Mouse (Mus musculus) activated CD4-positive, CD25-positive, alpha-beta regulatory T cell, adult 4 months (primary cell): ENCODE results near the gene Vax2. TPM values are rescaled to one million over a fixed set of nuclear protein-coding genes. Genes with fewer than 3 reads are reported as not detected.

Source experiments
- ATAC-seq: one replicate; pipeline ENCODE4 v1.8.0; 2017
- polyA plus RNA-seq, 2 experiments: library from polyadenylated mRNA; unstranded; fragments of 100-300 nt; shearing (Covaris generic); gene quantifications; one replicate each; pipeline ENCODE4 v1.2.1; 2017

The Vax2 gene
- polyA plus RNA-seq, 2 experiments from 2014 or later, result 0.45 TPM; not detected in 1

DNA sequence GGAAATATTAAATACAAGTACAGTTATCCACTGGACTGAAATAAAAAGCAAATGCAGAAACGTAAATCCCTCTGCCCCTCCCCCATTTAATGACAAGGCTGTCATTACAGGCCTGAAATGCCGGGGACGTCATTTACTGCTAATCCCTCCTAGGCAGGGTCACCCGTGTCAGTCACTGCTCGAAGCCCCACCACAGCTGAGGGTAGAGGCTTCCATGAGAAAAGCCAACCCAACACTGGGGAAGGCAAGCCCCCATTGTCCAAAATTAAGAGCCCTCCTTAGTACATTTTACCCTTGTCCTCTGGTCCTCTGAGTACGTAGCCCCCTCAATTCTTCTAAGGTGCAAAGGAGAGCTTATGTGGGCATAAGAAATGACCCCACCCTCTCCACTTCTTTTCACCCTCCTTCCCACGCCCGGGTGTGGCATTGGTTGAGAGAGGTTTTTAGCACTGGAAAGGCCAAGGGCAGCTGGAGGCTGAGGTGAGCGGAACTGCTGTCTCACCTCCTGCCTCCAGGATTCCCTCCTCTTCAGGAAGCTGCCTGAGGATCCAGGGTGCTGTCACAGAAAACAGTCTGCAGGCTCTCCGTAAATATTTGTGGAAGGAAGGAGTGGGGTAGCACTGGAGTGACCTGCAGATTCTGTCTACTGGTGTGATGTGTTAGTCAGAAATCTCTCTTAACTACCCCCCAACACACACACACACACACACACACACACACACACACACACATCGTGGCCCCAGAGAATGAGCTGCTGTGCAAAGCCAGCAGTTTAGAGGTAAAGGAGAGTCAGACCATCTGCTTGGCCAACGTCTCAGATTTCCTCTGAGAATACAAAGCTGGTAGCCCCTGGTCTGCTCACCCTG, 2.4 kb downstream of the Vax2 start:
- ATAC-seq, result no peak

DNA sequence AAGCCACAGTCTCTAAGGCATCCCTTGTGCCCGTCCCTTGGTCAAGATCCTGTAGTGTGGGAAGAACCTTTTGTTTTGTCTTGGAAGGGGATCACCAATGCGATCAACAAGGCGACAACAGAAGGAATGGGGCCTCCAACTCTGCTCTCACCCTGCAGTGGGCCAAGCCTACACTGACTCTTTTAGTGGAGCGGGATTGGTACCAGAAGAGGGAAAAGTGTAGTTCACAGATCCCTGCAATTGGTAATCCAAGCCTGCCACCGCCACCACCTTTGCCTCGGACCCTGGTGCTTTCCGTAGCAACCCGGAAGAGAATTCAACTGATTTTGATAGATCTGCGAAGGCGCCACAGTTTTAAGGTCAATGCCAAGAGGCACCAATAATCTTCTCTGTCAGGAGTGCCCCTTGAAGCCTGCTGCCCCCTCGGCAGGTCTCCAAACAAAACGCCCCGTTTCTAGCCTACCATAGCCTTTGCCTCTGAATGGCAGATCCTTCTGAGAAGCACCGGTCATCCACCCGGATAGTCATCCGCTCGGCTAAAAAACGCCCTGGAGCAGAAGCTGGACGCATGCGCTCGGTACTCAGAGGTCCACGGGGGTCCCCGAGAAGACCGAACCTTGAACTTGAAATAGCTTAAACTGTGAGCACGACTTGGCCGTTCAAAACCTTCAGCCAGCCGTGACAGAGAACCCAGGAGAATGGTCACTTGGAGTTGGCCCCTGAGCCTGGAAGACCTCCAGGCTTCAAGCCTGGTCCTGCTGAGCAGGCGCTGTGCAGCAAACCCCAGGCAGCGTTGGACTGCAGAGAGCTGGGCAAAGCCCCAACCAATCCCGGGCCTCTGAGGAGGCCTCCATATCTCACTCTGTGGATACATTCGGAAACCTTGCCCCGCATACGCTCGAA, 3.4 kb downstream of the Vax2 start:
- no peak for ATAC-seq

DNA sequence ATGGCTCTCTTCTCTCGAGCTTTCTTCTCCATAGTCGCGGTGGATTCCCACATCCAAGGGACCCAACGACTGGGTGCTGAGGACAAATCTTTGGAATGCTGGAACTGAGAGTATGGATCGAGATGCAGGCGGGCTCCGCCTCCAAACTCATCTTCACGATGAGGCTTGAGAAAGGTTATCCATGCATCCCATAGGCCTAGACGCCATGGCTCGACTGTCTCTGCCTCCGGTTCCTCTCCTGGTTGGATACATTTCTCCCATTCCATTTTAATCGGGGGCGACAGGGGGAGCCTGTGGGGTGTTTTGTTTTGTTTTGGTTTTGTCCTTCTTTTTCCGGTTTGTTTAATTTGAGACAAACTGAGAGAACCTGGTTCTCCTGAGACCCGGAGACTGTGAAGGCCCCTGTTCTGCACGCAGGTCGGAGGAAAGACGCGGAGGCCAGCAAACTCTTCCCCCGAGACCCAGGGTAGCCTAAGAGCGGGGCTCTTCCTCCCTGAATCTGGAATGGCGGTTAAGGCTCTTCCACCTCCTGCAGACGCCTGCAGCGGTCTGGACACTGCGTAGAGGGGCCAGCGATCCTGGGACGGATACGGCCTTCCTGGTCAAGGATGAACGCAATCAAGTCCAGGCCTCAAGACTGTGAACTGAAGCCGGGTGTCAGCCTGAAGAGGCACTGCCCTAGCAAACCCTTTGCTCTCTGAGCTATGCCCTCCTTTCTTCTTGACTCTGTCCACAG, 4.6 kb downstream of the Vax2 start:
- no peak for ATAC-seq

DNA sequence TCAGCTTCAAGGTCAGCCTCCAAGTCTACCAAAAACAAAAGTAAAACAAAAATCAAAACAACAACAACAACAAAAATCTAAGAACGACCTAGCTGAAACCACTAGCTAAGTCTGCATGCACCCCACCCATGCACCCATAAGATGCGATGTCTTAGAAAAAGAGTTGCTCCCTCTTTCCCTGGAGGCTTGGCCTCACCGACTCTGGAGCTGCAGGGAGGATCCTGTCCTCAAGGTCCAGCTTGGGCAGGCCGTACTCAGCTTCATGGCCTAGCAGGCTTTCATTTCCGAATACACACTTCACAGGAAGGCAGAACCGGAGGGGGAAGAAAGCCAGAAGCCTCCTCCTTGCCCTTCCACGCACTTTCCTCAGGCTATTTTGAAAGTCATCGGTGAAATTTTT, 6.0 kb downstream of the Vax2 start:
- peak; percentile 20 for ATAC-seq

DNA sequence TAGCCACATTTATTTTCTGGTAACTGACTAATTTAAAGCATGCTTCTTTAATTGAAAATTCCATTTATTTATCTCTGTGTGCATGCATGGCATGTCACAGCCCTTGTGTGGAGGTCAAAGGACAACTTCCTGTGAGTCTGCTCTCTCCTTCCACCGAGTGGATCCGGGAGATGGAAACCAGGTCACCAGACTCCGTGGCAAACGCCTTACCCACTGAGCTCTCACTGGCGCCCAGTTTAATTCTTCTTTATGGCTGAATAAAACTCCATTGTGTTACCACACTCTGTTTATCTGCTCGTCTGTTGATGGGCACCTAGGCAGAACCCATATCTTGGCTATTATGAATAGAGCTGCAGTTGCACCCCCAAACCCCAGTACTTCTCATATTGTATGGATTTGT, 11.5 kb downstream of the Vax2 start:
- no peak for ATAC-seq

DNA sequence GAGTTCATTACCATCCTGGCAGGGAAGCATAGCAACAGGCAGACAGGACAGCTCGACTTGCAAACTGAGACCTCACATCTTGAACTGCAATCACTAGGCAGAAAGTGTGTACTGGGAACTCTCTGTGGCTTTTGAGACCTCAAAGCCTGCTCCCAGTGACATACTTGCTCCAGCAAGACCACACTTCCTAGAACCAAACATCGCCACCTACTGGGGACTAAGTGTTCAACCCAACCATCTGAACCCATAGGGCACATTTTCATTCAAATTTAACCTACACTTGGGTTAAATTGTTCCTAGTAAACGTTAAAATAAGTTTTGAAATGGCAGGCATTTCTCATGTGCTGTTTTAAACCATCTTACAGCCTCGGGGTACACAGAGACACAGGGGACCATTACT, 16.1 kb downstream of the Vax2 start:
- no peak for ATAC-seq

DNA sequence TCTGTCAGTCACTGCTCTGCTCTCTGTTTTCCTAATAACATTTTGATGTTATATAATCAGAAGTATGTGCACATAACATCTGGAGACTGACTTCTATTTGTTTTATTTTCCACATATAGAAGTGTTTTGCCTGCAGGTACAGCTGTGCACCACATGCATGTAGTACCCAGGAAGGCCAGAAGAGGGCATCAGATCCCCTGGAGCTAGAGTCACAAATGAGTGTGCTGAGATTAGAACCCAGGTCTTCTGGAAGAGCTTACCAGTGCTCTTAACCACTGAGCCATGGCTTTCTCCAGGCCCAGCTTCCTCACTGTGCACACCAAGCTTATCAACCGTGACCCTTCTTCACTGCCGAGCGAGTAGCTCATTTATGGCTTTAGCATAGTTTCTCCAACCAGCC, 17.4 kb downstream of the Vax2 start:
- no peak for ATAC-seq

DNA sequence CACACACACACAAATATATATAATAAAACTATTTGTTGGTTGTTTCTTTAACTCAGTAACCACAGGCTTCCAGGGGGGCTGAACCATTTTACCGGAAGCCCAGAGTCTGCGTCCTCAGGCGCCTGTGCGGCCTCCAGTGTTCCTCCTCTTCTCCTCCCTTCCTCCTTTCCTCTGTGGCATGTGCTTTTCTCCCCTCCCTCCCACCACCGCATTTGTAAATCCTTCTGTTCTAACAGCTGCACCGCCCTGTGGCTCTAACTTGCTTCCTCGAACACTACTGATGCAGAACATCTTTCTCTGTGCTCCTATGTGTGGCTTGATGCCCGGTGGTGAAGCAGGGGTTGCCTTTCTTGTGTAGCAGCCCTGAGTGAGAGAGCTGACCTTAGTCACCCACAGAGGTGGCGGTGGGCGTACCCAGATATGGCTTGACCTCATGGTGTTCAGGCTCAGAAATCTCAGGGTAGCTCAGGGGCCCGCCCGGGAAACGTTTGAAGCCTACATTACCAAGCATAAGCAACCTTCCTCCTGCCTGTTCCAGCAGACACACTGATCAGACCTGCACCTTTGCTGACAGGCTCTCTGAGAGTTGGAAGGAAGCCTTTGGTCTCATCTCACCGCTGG, 18.4 kb downstream of the Vax2 start:
- no peak for ATAC-seq

DNA sequence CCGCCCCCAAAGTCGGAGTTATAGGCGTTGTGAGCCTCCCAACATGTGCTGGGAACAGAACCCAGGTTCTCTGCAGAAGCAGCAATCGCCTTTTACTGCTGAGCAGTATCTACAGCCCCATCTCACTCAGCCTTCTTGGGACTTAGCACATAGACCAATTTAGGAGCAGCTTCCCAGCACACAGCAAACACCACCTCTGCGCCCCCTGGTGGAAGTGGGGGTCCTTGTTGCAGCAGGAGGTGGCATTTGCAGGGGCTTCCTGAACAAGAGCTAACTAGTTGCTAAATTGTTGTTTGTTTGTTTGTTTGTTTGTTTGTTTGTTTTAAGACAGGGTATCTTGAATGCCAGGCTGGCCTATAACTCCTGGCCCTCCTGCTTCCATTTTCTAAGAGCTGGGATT, 20.1 kb downstream of the Vax2 start:
- no peak for ATAC-seq

DNA sequence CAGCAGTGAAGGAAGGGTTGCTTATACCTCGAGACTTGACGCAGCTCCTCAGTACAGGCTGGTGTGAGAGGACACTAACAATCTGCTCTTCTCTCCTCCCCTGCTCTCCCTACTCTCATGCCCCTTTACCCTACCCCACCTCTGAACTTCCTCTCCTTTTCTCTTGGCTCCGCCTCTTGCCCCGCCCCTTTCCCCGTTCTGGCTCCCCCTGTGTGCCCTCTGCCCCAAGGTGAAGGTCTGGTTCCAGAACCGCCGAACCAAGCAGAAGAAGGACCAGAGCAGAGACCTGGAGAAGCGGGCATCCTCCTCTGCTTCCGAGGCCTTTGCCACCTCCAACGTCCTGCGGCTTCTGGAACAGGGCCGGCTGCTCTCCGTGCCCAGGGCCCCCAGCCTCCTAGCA, 26.2 kb downstream of the Vax2 start:
- ATAC-seq, result no peak

DNA sequence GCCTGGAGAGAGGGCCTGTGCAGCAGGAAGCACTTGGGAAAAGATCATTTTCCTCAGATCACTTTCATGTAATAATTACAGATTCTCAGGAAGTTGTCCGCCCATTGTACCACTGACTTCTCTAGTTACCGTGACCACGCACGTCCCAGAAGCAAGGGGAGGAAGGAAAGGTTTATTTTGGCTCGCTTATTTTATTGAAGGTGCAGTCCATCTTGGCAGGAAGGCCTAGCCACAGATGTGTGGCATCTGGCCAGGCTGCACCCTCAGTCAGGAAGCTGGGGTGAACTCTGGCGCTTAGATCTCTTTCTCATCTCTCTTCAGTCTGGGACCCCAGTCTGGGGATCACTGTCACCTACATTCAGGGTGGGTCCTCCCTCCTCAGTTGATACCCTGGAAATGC, 27.5 kb downstream of the Vax2 start:
- ATAC-seq, result no peak

DNA sequence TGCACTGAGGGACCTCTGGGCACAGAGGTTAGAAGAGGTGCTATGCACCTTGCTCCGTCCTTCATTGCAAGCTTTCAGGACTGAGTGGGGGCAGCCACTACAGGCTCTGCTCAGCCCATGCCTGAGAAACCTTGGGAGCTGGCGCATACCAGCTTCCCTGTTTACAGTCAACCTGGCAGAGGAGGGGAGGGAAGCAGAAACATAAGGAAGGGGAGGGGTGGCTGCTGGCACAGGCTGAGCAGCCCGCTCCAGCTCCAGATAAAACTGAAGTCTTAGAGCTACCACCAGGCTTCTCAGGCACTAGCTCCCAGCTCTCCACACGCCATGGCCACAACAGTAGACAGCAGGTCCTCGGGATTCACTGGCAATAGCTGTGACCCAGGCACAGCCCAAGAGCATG, 31.7 kb downstream of the Vax2 start, which contains the start of gene Atp6v1b1:
Gene Atp6v1b1 (plus strand): TSS at position 230 of the 400 bp plus-strand sequence.
- ATAC-seq, result no peak

DNA sequence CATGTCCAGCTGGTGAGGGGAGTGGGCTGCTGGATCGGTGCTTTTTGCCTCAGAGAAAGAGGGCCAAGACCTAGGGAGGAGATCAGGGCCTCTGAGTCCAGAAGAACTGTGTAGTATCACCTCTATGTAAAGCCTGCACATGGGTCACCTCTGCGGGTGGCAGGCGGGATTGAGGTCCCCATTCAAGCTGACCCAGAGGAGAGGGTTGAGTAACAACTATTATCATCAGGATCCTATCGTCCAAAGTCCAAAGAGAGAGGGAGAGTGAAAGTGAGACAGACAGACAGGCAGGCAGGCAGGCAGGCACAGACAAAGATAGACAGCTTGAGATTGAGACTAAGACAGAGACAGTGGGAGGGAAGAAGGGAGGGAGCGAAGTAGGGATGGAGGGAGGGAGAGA, 32.1 kb downstream of the Vax2 start:
- ATAC-seq, result no peak

DNA sequence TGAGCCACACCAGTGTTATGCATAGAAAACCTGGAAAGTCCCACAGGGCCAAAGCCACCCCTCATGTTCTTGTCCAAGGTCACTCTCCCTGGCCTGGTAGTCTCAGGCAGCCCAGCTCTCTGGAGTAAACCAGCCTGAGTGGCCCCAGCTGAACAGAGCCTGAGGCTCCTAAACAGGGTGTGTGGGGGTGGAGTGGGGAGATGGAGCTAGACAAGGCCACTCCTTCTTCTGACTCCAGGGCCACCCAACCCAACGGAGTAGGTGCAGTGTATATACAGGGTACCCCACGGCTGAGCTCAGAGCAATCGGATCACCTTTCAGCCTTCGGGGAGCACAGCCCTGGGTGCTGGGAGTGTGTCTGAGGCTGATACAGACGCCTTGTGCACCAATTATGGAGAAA, 33.1 kb downstream of the Vax2 start:
- no peak for ATAC-seq

DNA sequence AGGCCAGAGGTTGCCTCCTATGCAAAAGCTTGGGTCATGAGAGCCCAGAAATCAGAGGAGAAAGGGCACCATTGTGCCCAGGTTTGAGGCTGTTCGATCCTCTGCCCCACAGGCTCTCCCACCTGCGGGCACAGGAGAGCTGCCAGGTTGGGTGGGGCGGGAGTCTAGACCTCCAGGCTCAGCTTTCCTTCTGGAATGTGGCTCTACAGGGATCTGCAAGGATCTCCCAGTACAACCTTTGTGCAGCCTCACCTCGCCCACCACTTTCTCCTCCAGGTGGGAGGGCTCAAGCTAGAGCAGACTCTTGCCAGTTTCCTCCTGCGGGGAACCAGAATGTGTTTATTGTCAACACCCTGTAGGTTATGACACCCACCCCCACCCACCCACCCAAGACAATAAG, 33.5 kb downstream of the Vax2 start:
- no peak for ATAC-seq

DNA sequence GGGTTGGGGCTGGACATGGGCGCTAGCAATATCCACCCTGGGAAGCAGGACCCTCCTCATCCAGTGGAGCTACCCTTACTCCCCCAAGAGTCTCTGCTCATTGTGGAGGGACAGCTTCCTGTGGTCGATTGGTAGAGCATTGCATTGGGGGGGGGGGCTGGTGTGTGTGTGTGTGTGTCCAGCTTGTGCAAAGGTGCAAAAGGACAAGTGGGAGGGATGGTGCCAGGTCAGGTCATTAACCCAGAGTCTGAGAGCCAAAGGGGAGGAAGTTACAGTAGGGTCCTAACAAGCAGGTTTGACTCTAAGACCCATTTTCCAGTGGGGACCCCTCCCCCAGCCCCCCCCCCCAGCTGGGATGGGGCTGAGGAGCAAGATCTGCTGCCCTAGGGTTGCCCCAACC, 34.4 kb downstream of the Vax2 start:
- no peak for ATAC-seq

DNA sequence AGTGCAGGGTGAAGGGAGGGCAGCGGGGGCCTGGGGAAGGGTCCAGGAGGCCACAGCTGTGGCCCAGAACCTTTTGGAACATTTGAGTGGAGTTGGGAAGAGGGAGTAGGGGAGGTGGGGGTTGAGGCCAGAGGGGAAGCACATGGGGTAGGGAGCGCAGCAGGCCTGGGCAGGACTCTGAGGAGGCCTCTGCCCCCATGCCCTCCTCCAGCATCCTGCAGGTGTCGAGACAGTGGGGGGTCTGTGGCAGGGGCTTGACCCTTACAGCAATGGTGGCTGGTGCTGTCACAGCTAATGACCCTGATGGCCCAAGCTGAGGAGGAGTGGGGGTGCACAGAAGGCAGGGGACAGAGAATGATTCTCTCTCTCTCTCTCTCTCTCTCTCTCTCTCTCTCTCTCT, 38.2 kb downstream of the Vax2 start:
- no peak for ATAC-seq

DNA sequence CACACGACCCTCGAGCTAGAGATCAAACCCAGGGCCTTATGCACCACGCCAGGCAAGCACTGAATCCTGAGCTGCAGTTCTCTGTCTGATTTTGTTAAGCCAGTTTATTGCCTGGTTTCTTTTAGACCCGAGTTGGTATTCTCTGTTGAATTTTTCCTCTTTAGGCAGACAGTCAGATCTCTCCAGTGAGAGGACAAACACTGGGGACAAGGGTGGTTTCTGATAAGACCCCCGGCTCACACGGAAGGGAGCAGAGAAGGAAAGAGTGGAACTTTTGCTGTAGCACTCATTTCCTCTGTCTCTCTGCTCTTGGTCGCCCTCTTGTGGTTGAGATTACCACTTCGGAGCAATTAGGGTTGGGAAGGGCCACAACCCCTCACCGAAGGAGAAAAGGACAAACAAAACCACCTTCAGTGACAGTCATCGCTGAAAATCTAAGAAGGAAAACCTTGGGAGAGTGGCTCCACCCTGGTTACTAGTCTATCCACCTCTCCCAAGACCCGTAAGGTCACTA, 39.2 kb downstream of the Vax2 start:
- no peak for ATAC-seq

DNA sequence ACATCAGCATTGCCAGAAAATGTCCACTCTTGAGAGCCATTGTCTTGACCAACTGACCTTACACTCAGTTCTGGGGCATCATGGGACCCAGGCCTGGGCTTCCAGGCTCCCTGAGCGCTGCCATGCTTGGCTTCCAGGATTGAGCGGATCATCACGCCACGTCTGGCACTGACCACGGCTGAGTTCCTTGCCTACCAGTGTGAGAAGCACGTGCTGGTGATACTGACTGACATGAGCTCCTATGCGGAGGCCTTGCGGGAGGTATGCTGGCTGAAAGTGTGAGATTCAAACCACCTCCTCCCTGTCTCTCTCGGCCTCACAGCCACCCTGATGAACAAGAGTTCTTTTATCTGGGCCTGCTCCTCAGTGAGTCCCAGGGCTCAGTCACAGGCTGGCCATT, 45.0 kb downstream of the Vax2 start:
- ATAC-seq, result no peak

DNA sequence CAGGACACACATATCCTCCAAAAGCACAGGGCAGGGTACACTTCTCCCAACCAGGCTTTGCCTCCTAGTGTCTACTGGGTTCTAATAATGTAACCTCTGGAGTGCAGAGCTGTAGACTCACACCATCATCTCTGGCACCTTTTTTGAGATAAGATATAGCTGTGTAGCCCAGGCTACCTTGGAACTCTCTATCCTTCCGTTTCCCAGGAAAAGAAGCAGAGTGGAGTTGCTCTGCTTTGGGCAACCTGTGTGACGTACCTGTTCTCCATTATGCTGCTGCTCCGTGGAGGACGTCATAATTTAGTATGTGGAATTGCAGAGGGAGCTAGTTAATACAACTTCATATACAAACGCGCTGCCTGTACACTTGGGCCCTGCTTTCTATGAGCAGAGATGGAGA, 51.3 kb downstream of the Vax2 start, which contains the start of gene Ankrd53:
Gene Ankrd53 (plus strand): TSS at position 301 of the 400 bp plus-strand sequence.
- no peak for ATAC-seq

DNA sequence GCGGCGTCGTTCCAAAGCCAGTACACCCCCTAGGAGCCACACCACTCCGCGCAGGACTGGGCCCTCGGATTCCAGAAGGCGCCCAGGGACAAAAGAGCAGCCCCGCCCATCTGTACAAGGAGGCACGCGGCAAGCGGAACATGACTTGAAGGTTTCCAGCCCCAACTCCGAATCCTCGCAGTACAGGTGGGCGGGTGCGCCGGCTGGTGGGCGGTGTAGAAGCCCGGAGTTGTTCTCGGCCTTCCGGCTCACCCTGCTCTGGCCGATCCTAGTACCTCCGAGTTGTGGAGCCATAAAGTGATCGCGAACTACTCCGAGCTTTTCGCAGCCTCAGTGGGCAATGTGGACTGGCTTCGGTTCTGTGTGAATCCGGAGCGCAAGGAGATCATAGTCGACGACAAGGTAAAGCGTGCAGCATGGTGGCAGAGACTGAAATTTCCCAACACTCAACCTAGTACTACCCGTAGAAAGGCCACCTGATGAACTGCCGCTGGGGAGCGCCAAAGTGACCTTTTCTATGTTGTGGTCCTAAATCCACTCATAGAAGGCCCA, 51.9 kb downstream of the Vax2 start:
- no peak for ATAC-seq

DNA sequence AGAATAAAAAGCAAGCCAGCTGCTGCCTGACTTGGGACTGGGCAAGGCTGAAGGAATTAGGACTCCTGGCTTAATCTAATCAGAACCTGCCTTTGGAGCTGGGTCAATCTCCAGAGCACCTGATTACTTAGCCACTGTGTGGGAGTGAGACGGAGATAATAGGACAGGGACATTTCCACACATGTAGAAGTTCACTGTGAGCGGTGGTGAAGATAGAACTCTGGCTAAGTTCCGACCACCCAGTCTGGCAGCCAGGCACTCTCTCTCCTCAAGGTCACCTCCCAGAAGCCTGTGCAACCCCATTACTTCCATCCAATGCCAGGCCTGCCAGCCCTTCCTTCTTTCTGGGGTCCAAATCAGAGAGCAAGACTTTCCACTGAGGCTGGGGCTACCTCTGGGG, 55.9 kb downstream of the Vax2 start:
- ATAC-seq, result no peak
